ENCODE assay signal across 9 mouse cellular contexts in genomic region chr12:104851711-104852508, GRCm38 (mm10). TPM values are rescaled to one million over a fixed set of nuclear protein-coding genes. Genes with fewer than 3 reads are reported as not detected.
DNase-seq lines count a peak whose midpoint lies in the region; ATAC-seq and TF ChIP-seq lines count a peak whose summit lies in the region.
"Had no signal": no experiment of that assay in that cellular context is flagged by ENCODE, and none has a peak within 500 bp of the region (broad histone marks: within the 10 kb centered on the region; RNA-seq: fewer than 3 reads in every experiment).

No protein-coding gene starts in this region.

- H3K27me3 ChIP-seq in intestine, embryonic 15.5 days (replicated peaks) = no peaks in the 10 kb centered on the region
- H3K27me3 ChIP-seq in liver, embryonic 11.5 days (replicated peaks; ENCODE audit: control insufficient read depth, insufficient read depth, low read length) = no peaks in the 10 kb centered on the region
- H3K27me3 ChIP-seq in neural tube, embryonic 11.5 days (ENCODE audit: control insufficient read depth, insufficient read depth, low read length) = no peaks in the 10 kb centered on the region

- H3K4me3 ChIP-seq in intestine, embryonic 15.5 days (replicated peaks) = no peak overlapping the region
- no peak overlapping the region; the same call in 1 of the 2 replicates for H3K4me3 ChIP-seq in liver, embryonic 11.5 days (ENCODE audit: low read depth, low read length)
- H3K4me3 ChIP-seq in neural tube, embryonic 11.5 days (ENCODE audit: low read depth, low read length) = no peak overlapping the region
- H3K4me3 ChIP-seq: myocyte had no signal

- 0 out of 2 replicates have a peak overlapping the region, but pooled peaks have one; percentile 13 for H3K27ac ChIP-seq in intestine, embryonic 15.5 days
- no peak overlapping the region for H3K27ac ChIP-seq in liver, embryonic 11.5 days (ENCODE audit: low read depth, low read length)
- no peak overlapping the region for H3K27ac ChIP-seq in neural tube, embryonic 11.5 days (ENCODE audit: low read depth, low read length)

- peaks cover 13% of the 10 kb centered on the region for H3K4me1 ChIP-seq in intestine, embryonic 15.5 days (replicated peaks)
- peaks cover 6% of the 10 kb centered on the region for H3K4me1 ChIP-seq in liver, embryonic 11.5 days (replicated peaks; ENCODE audit: control insufficient read depth, insufficient read depth, low read length)
- 0 out of 2 replicates have a peak, but pooled peaks cover 6% of the 10 kb centered on the region for H3K4me1 ChIP-seq in neural tube, embryonic 11.5 days (ENCODE audit: control insufficient read depth, insufficient read depth, low read length)

- ATAC-seq in intestine, embryonic 15.5 days = peak; percentile 90
- peak; percentile 75 for ATAC-seq in liver, embryonic 11.5 days (replicated peaks; ENCODE audit: low FRiP score)
- peak; percentile 80; the same call in 1 of the 2 replicates for ATAC-seq in neural tube, embryonic 11.5 days (ENCODE audit: insufficient read depth, low FRiP score, low TSS enrichment)

- intact Hi-C loops in gastrocnemius, postnatal 14 days (cut with DNase I; ENCODE audit: low total_unique reads) = no loop called here

- peak overlapping the region; percentile 48 for H3K4me2 ChIP-seq in intestine, embryonic 15.5 days (replicated peaks)
- peak overlapping the region; percentile 52 for H3K4me2 ChIP-seq in liver, embryonic 11.5 days
- peak overlapping the region; percentile 17 for H3K4me2 ChIP-seq in neural tube, embryonic 11.5 days (ENCODE audit: low read depth)

- no peak overlapping the region for H3K9ac ChIP-seq in intestine, embryonic 15.5 days
- H3K9ac ChIP-seq in liver, embryonic 11.5 days (ENCODE audit: low read depth, low read length) = no peak overlapping the region
- H3K9ac ChIP-seq in neural tube, embryonic 11.5 days (ENCODE audit: low read length) = no peak overlapping the region

- TF ChIP-seq POLR2A in brain, embryonic 14.5 days (IDR thresholded peaks at IDR 0.05; ENCODE audit: borderline replicate concordance, extremely low read depth, insufficient read depth, insufficient read length, poor library complexity, severe bottlenecking) = no peak

- 18% methylated on average over 16 of the region's 16 CpGs for WGBS in intestine, embryonic 15.5 days
- 32% methylated on average over 16 of the region's 16 CpGs for WGBS in liver, embryonic 11.5 days
- WGBS in neural tube, embryonic 11.5 days = 32% methylated on average over 16 of the region's 16 CpGs

- TF ChIP-seq CTCF in brain, embryonic 14.5 days (IDR thresholded peaks at IDR 0.05; ENCODE audit: borderline replicate concordance, extremely low read depth, insufficient read depth, insufficient read length) = no peak

- peak; percentile 61 to 71 for DNase-seq in cerebellum, postnatal 10 days
- no peak for DNase-seq in cerebellum, postnatal 36 days
- peak; percentile 75 for DNase-seq in brain, embryonic 14.5 days (ENCODE audit: low read depth)
- peak; percentile 72 for DNase-seq in gastrocnemius, postnatal 14 days
- peak; percentile 55 for DNase-seq in liver, embryonic 11.5 days (ENCODE audit: low spot score)
- peak; percentile 69 for DNase-seq in neural tube, embryonic 11.5 days (ENCODE audit: low spot score)
- DNase-seq in spleen, adult 12 weeks (ENCODE audit: low spot score) = no peak

- no peaks in the 10 kb centered on the region for H3K9me3 ChIP-seq in intestine, embryonic 15.5 days
- no peaks in the 10 kb centered on the region for H3K9me3 ChIP-seq in liver, embryonic 11.5 days (ENCODE audit: control insufficient read depth, low read length)
- no peaks in the 10 kb centered on the region for H3K9me3 ChIP-seq in neural tube, embryonic 11.5 days (ENCODE audit: control insufficient read depth, low read length)

- no peaks in the 10 kb centered on the region for H3K36me3 ChIP-seq in intestine, embryonic 15.5 days
- H3K36me3 ChIP-seq in liver, embryonic 11.5 days (ENCODE audit: control insufficient read depth, insufficient read depth, low read length) = no peaks in the 10 kb centered on the region
- H3K36me3 ChIP-seq in neural tube, embryonic 11.5 days (ENCODE audit: control insufficient read depth, insufficient read depth, low read length) = no peaks in the 10 kb centered on the region

RNA-seq across cellular contexts. Expression of gene Clmn, which starts 13.0 kb away (rescaled TPM):
- polyA plus RNA-seq in brain, embryonic 14.5 days (2012; rRNA removed) = 2.1 and 3.2 TPM in 2 replicates
- total RNA-seq in gastrocnemius, postnatal 14 days (2021) = 1 to 10 TPM; 2.3 to 2.5 TPM
- 4.1 and 4.3 TPM in 2 replicates for polyA plus RNA-seq in intestine, embryonic 15.5 days (2015; fragmentation: Nextera tagmentation; extraction: Ambion mirVana)
- polyA plus RNA-seq in liver, embryonic 11.5 days (2014; fragmentation: Nextera tagmentation; extraction: Ambion mirVana) = 1.5 and 2.1 TPM in 2 replicates
- 2.9 and 3.0 TPM in 2 replicates for polyA plus RNA-seq in neural tube, embryonic 11.5 days (2014; fragmentation: Nextera tagmentation; extraction: Ambion mirVana)

Comparison
In these comparisons a context has a peak if more than half of its experiments do, and no peak if none do; other contexts are left out.
1. DNase-seq: peak in cerebellum, postnatal 10 days (2 of 2), brain, embryonic 14.5 days (single experiment), gastrocnemius, postnatal 14 days (single experiment), liver, embryonic 11.5 days (single experiment) and neural tube, embryonic 11.5 days (single experiment); none in cerebellum, postnatal 36 days (0 of 2) and spleen, adult 12 weeks (single experiment).
2. Peak in every context shown above with its lines, with median percentiles within 50 percentile points of each other: ATAC-seq and H3K4me2 ChIP-seq.